Mouse (Mus musculus) adrenal gland, adult (tissue): ENCODE measurements at regions not wholly inside any gene's neighbourhood (a gene's known extent, or its start where the extent isn't known, plus 50 kb on each side); places are given as distances from the start of the nearest gene placed in this dataset.

Experiments
- DNase-seq, 2 experiments: peaks; one replicate each; pipeline ENCODE4 v3.0.0; 2022 to 2023; ENCODE audit warnings: low spot score in 1 of 2; ENCODE audit not compliant: inconsistent age in 2 of 2

- no peak for DNase-seq
These were observed 151.3 kb upstream of the Plxna4 start for GRCm38 (mm10) chr6:32739162-32739745.

GRCm38 (mm10) chr6:32728706-32729105 lies 140.7 kb upstream of the Plxna4 start:
- peak; percentile 4 to 38 for DNase-seq

- no peak for DNase-seq
These were observed 138.6 kb upstream of the Plxna4 start for GRCm38 (mm10) chr6:32726571-32726970.

- peak in 1 of 2 experiments; percentile 7 for DNase-seq
These were observed 129.9 kb upstream of the Plxna4 start for GRCm38 (mm10) chr6:32717860-32718259.

- DNase-seq: no peak
These were observed 127.1 kb upstream of the Plxna4 start for GRCm38 (mm10) chr6:32715137-32715536.

- peak; percentile 17 to 59 for DNase-seq
These were observed 122.2 kb upstream of the Plxna4 start for GRCm38 (mm10) chr6:32710208-32710607.

GRCm38 (mm10) chr6:32709566-32709965 lies 121.6 kb upstream of the Plxna4 start:
- DNase-seq: no peak

- DNase-seq: no peak
These were observed 119.4 kb upstream of the Plxna4 start for GRCm38 (mm10) chr6:32707417-32707816.

- no peak for DNase-seq
These were observed 118.4 kb upstream of the Plxna4 start for GRCm38 (mm10) chr6:32706376-32706775.

- no peak for DNase-seq
These were observed 115.5 kb upstream of the Plxna4 start for GRCm38 (mm10) chr6:32703466-32703865.

- no peak for DNase-seq
These were observed 114.3 kb upstream of the Plxna4 start for GRCm38 (mm10) chr6:32702245-32702791.

GRCm38 (mm10) chr6:32699811-32700210 lies 111.8 kb upstream of the Plxna4 start:
- DNase-seq: peak in 1 of 2 experiments; percentile 25

GRCm38 (mm10) chr6:32697771-32698270 lies 109.8 kb upstream of the Plxna4 start:
- no peak for DNase-seq

- DNase-seq: no peak
These were observed 108.0 kb upstream of the Plxna4 start for GRCm38 (mm10) chr6:32696037-32696436.

GRCm38 (mm10) chr6:32672552-32672951 lies 84.6 kb upstream of the Plxna4 start:
- DNase-seq: no peak

GRCm38 (mm10) chr6:32659743-32660142 lies 71.8 kb upstream of the Plxna4 start:
- DNase-seq: no peak

GRCm38 (mm10) chr6:32657378-32657777 lies 69.4 kb upstream of the Plxna4 start:
- no peak for DNase-seq

- no peak for DNase-seq
These were observed 66.2 kb upstream of the Plxna4 start for GRCm38 (mm10) chr6:32654188-32654587.

GRCm38 (mm10) chr6:32644016-32644415 lies 56.0 kb upstream of the Plxna4 start:
- DNase-seq: no peak

- no peak for DNase-seq
These were observed 50.9 kb upstream of the Plxna4 start for GRCm38 (mm10) chr6:32638843-32639242.
